Mouse (Mus musculus) liver, postnatal 0 days (tissue): ENCODE measurements at regions not wholly inside any gene's neighbourhood (a gene's known extent, or its start where the extent isn't known, plus 50 kb on each side); places are given as distances from the start of the nearest gene placed in this dataset.
A peak's percentile ranks its signal among the peaks of the same experiment; 100 is the strongest.

Experiments
- ATAC-seq: fragments of 200-750 bp; cut with Nextera tagmentation; 2 replicates; pipeline ENCODE4 v1.8.0; 2017; ENCODE audit warnings: mild to moderate bottlenecking, moderate library complexity
- DNase-seq: peaks from one replicate; pipeline ENCODE4 v3.0.0-alpha.2; 2016
- H3K27ac ChIP-seq: fragments of 300-500 bp; sonication (generic); 2 replicates; pipeline ENCODE4 v1.5.1; 2014; ENCODE audit warnings: antibody characterized with exemption, moderate library complexity, mild to moderate bottlenecking, low read depth
- H3K27me3 ChIP-seq: fragments of 300-500 bp; sonication (generic); 2 replicates; pipeline ENCODE4 v1.6.1; 2014; ENCODE audit warnings: low read length, control low read depth, mixed read lengths; ENCODE audit not compliant: insufficient read depth
- H3K36me3 ChIP-seq: fragments of 300-500 bp; sonication (generic); replicated peaks from 2 replicates; pipeline ENCODE4 v1.6.1; 2014; ENCODE audit warnings: mild to moderate bottlenecking, control low read depth, low read length, moderate library complexity, mixed read lengths; ENCODE audit not compliant: insufficient read depth
- H3K4me1 ChIP-seq: fragments of 300-500 bp; sonication (generic); 2 replicates; pipeline ENCODE4 v1.6.1; 2014; ENCODE audit warnings: antibody characterized with exemption, mild to moderate bottlenecking, control low read depth; ENCODE audit not compliant: insufficient read depth
- H3K4me2 ChIP-seq: fragments of 300-500 bp; sonication (generic); 2 replicates; pipeline ENCODE4 v1.6.1; 2014; ENCODE audit warnings: low read depth, mild to moderate bottlenecking, low read length, moderate library complexity, mixed read lengths
- H3K4me3 ChIP-seq: fragments of 300-500 bp; sonication (generic); 2 replicates; pipeline ENCODE4 v1.5.1; 2014; ENCODE audit warnings: low read depth, low read length
- H3K9ac ChIP-seq: fragments of 300-500 bp; sonication (generic); replicated peaks from 2 replicates; pipeline ENCODE4 v1.6.1; 2014; ENCODE audit warnings: mild to moderate bottlenecking, moderate library complexity
- H3K9me3 ChIP-seq: fragments of 300-500 bp; sonication (generic); 2 replicates; pipeline ENCODE4 v1.6.1; 2016; ENCODE audit warnings: mild to moderate bottlenecking, control low read depth, low read length, mixed read lengths
- CTCF ChIP-seq: sonication (generic); IDR thresholded peaks from 2 replicates; pipeline ENCODE4 v1.5.1; 2016; ENCODE audit warnings: antibody characterized with exemption, low read depth
- EP300 ChIP-seq: IDR thresholded peaks from 2 replicates; pipeline ENCODE4 v1.6.1; 2016; ENCODE audit warnings: antibody characterized with exemption, low read depth, mild to moderate bottlenecking
- WGBS: fragments of 180-500 bp; shearing (Covaris S2); extraction: QIAGEN DNeasy Blood & Tissue Kit; methylation state at CpG from one replicate; pipeline ENCODE4 v1.1.7; 2014; ENCODE audit not compliant: insufficient replicate concordance; 5-methylcytosine and 5-hydroxymethylcytosine counted together

GRCm38 (mm10) chr16:95921169-95921568 is 69.6 kb downstream of the Psmg1 start:
- no peak overlapping the region for H3K4me2 ChIP-seq
- DNase-seq (no peak), ATAC-seq (no peak)
- H3K4me3 ChIP-seq, result no peak overlapping the region
- no peaks in the 10 kb centered on the region for H3K27me3 ChIP-seq
- WGBS, result 60% methylated on average over 4 of the region's 4 CpGs
- no peak overlapping the region for H3K27ac ChIP-seq
- H3K36me3 ChIP-seq, result no peaks in the 10 kb centered on the region
- H3K9me3 ChIP-seq, result no peaks in the 10 kb centered on the region
- no peak for TF ChIP-seq EP300
- no peak for TF ChIP-seq CTCF
- 0 out of 2 replicates have a peak, but pooled peaks cover 4% of the 10 kb centered on the region for H3K4me1 ChIP-seq
- H3K9ac ChIP-seq, result no peak overlapping the region

- Histone ChIP-seq H3K9me3 (no peaks in the 10 kb centered on the region), H3K4me2 (no peak overlapping the region), H3K9ac (no peak overlapping the region), H3K4me1 (no peaks in the 10 kb centered on the region), H3K27ac (no peak overlapping the region), H3K4me3 (no peak overlapping the region), H3K36me3 (no peaks in the 10 kb centered on the region), H3K27me3 (no peaks in the 10 kb centered on the region)
- ATAC-seq (no peak), DNase-seq (no peak)
- TF ChIP-seq EP300 (no peak), CTCF (no peak)
- 89% methylated on average over 16 of the region's 16 CpGs for WGBS
Observed at GRCm38 (mm10) chr16:95918651-95919425, 71.9 kb downstream of the Psmg1 start.

GRCm38 (mm10) chr16:95917635-95918407 is 72.9 kb downstream of the Psmg1 start:
- Histone ChIP-seq H3K36me3 (no peaks in the 10 kb centered on the region), H3K9me3 (no peaks in the 10 kb centered on the region), H3K9ac (no peak overlapping the region), H3K4me2 (no peak overlapping the region), H3K27me3 (no peaks in the 10 kb centered on the region), H3K27ac (no peak overlapping the region), H3K4me3 (no peak overlapping the region), H3K4me1 (no peaks in the 10 kb centered on the region)
- no peak for DNase-seq
- WGBS, result 86% methylated on average over 13 of the region's 14 CpGs
- ATAC-seq, result no peak
- TF ChIP-seq EP300 (no peak), CTCF (no peak)

GRCm38 (mm10) chr16:95913879-95914278 is 76.9 kb downstream of the Psmg1 start:
- ATAC-seq, result no peak

GRCm38 (mm10) chr16:95904531-95905165 is 86.1 kb downstream of the Psmg1 start:
- ATAC-seq (no peak), DNase-seq (no peak)
- no peak for TF ChIP-seq EP300
- TF ChIP-seq CTCF, result no peak
- Histone ChIP-seq H3K27ac (peak overlapping the region; percentile 29; the same call in 1 of the 2 replicates), H3K4me3 (no peak overlapping the region), H3K4me1 (peaks cover 7% of the 10 kb centered on the region), H3K9ac (no peak overlapping the region), H3K36me3 (no peaks in the 10 kb centered on the region), H3K27me3 (no peaks in the 10 kb centered on the region), H3K9me3 (no peaks in the 10 kb centered on the region), H3K4me2 (no peak overlapping the region)
- WGBS, result 51% methylated on average over 6 of the region's 6 CpGs

More at GRCm38 (mm10) chr16:95913879-95914278, 76.9 kb downstream of the Psmg1 start:
- Histone ChIP-seq H3K4me1 (no peaks in the 10 kb centered on the region), H3K36me3 (no peaks in the 10 kb centered on the region), H3K27me3 (no peaks in the 10 kb centered on the region), H3K4me3 (no peak overlapping the region), H3K27ac (no peak overlapping the region), H3K9me3 (no peaks in the 10 kb centered on the region), H3K4me2 (no peak overlapping the region), H3K9ac (no peak overlapping the region)
- TF ChIP-seq EP300, result no peak
- no peak for TF ChIP-seq CTCF
- WGBS, result 64% methylated on average over 5 of the region's 5 CpGs
- DNase-seq, result no peak

- TF ChIP-seq EP300 (no peak), CTCF (peak; percentile 26; the same call in 1 of the 2 replicates)
- no peaks in the 10 kb centered on the region for H3K36me3 ChIP-seq
- ATAC-seq, result no peak
- no peak overlapping the region for H3K27ac ChIP-seq
- 36% methylated on average over 3 of the region's 3 CpGs for WGBS
- H3K4me1 ChIP-seq, result peaks cover 7% of the 10 kb centered on the region
- no peaks in the 10 kb centered on the region for H3K27me3 ChIP-seq
- DNase-seq, result no peak
- no peak overlapping the region for H3K4me2 ChIP-seq
- H3K9ac ChIP-seq, result no peak overlapping the region
- no peaks in the 10 kb centered on the region for H3K9me3 ChIP-seq
- H3K4me3 ChIP-seq, result no peak overlapping the region
Observed at GRCm38 (mm10) chr16:95903383-95903913, 87.3 kb downstream of the Psmg1 start.
